Comparison of ENCODE assay signal across 22 mouse cellular contexts in genomic region chrX:121753010-121753409, GRCm38 (mm10).
"Had no signal": no experiment of that assay in that cellular context is flagged by ENCODE, and none has a peak within 500 bp of the region (broad histone marks: within the 10 kb centered on the region; RNA-seq: fewer than 3 reads in every experiment).

No protein-coding gene starts in this region.

- H3K4me2 ChIP-seq: kidney, embryonic 15.5 days; limb, embryonic 12.5 days; limb, embryonic 15.5 days; liver, embryonic 11.5 days; lung, embryonic 15.5 days; midbrain, embryonic 11.5 days; neural tube, embryonic 13.5 days; stomach, embryonic 15.5 days had no signal

- H3K4me3 ChIP-seq: kidney, embryonic 15.5 days; limb, embryonic 12.5 days; limb, embryonic 15.5 days; lung, embryonic 15.5 days; neural tube, embryonic 13.5 days; stomach, embryonic 15.5 days had no signal

- H3K4me1 ChIP-seq: kidney, embryonic 15.5 days; limb, embryonic 12.5 days; limb, embryonic 15.5 days; lung, embryonic 15.5 days; neural tube, embryonic 13.5 days; stomach, embryonic 15.5 days had no signal

- DNase-seq: kidney, adult 11 months; kidney, adult 8-10 months; kidney, postnatal 10 days; kidney, postnatal 36 days; layer of hippocampus, postnatal 36 days; left cerebral cortex, postnatal 4 days; liver, postnatal 0 days; lung, postnatal 14 days; lung, postnatal 4 days; retina, postnatal 1 day; right cerebral cortex, postnatal 25 days; spleen, adult 18-20 months; thymus, postnatal 25 days had no signal

- H3K27me3 ChIP-seq: kidney, embryonic 15.5 days; limb, embryonic 12.5 days; limb, embryonic 15.5 days; lung, embryonic 15.5 days; neural tube, embryonic 13.5 days; stomach, embryonic 15.5 days had no signal

- H3K27ac ChIP-seq: kidney, embryonic 15.5 days; limb, embryonic 12.5 days; limb, embryonic 15.5 days; liver, embryonic 14.5 days; lung, embryonic 15.5 days; neural tube, embryonic 13.5 days; stomach, embryonic 15.5 days had no signal

- H3K9me3 ChIP-seq: kidney, embryonic 15.5 days; limb, embryonic 12.5 days; limb, embryonic 15.5 days; lung, embryonic 15.5 days; neural tube, embryonic 13.5 days; stomach, embryonic 15.5 days had no signal

- ATAC-seq: liver, postnatal 0 days had no signal

- H3K9ac ChIP-seq: kidney, embryonic 15.5 days; limb, embryonic 12.5 days; limb, embryonic 15.5 days; liver, embryonic 14.5 days; liver, postnatal 0 days; lung, embryonic 15.5 days; neural tube, embryonic 13.5 days; stomach, embryonic 15.5 days had no signal

- H3K36me3 ChIP-seq: kidney, embryonic 15.5 days; limb, embryonic 12.5 days; limb, embryonic 15.5 days; lung, embryonic 15.5 days; neural tube, embryonic 13.5 days; stomach, embryonic 15.5 days had no signal
